Mouse (Mus musculus) stomach, embryonic 16.5 days (tissue): ENCODE measurements around the gene Itga9. TPM values are rescaled to one million over a fixed set of nuclear protein-coding genes. Genes with fewer than 3 reads are reported as not detected.
A peak's percentile ranks its signal among the peaks of the same experiment; 100 is the strongest.

Experiments used
- ATAC-seq: fragments of 200-750 bp; cut with Nextera tagmentation; 2 replicates; pipeline ENCODE4 v1.8.0; 2017; ENCODE audit warnings: moderate number of reproducible peaks, moderate TSS enrichment; ENCODE audit not compliant: insufficient read depth, low FRiP score
- H3K27ac ChIP-seq: fragments of 300-500 bp; sonication (generic); 2 replicates; pipeline ENCODE4 v1.5.1; 2014; ENCODE audit warnings: low read length
- H3K27me3 ChIP-seq: fragments of 300-500 bp; sonication (generic); 2 replicates; pipeline ENCODE4 v1.6.1; 2014; ENCODE audit warnings: low read length, control low read depth, mixed read lengths; ENCODE audit not compliant: control insufficient read depth, insufficient read depth
- H3K36me3 ChIP-seq: fragments of 300-500 bp; sonication (generic); 2 replicates; pipeline ENCODE4 v1.6.1; 2014; ENCODE audit warnings: low read length; ENCODE audit not compliant: control insufficient read depth, insufficient read depth
- H3K4me1 ChIP-seq: fragments of 300-500 bp; sonication (generic); 2 replicates; pipeline ENCODE4 v1.6.1; 2014; ENCODE audit warnings: low read length, control low read depth, mixed read lengths; ENCODE audit not compliant: control insufficient read depth, insufficient read depth
- H3K4me2 ChIP-seq: fragments of 300-500 bp; sonication (generic); 2 replicates; pipeline ENCODE4 v1.6.1; 2014; ENCODE audit warnings: low read depth, low read length, mixed read lengths
- H3K4me3 ChIP-seq: fragments of 300-500 bp; sonication (generic); replicated peaks from 2 replicates; pipeline ENCODE4 v1.5.1; 2014; ENCODE audit warnings: mild to moderate bottlenecking, low read length
- H3K9ac ChIP-seq: fragments of 300-500 bp; sonication (generic); 2 replicates; pipeline ENCODE4 v1.6.1; 2014; ENCODE audit warnings: low read length
- H3K9me3 ChIP-seq: fragments of 300-500 bp; sonication (generic); replicated peaks from 2 replicates; pipeline ENCODE4 v1.6.1; 2016; ENCODE audit warnings: low read length, control low read depth; ENCODE audit not compliant: control insufficient read depth
- WGBS: fragments of 180-500 bp; shearing (Covaris S2); extraction: QIAGEN DNeasy Blood & Tissue Kit; methylation state at CpG from one replicate; pipeline ENCODE4 v1.1.7; 2014; 5-methylcytosine and 5-hydroxymethylcytosine counted together
- polyA plus RNA-seq: library from polyadenylated mRNA; unstranded; fragments of >200 nt; fragmentation: Nextera tagmentation; extraction: Ambion mirVana; gene quantifications from 2 replicates; pipeline ENCODE4 v1.2.1, GENCODE M21; 2015

Itga9 gene
- polyA plus RNA-seq, 1 experiment from 2014 or later: 5.5 TPM

DNA sequence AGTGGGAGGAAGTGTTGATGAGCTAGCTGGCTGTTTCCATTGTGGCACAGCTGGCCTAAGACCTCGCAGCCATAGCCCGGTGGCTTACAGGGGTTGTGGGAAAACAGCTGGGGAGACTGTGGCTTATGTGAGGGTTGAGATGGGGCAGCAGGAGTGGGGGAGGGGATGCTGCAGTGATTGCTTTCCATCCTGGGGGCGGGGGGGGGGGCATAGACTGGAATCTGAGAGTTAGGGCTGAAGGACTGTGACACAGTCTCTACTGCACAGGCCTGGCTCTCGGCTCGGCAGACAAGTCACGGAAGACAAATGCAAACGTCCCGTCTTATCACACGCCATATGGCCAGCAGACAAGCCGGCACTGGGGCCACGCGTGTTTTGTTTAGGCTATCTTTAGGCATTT lies 94.4 kb downstream of the Itga9 start:
- Histone ChIP-seq H3K9ac (no peak overlapping the region; the same call in 1 of the 2 replicates), H3K4me1 (peaks cover 37% of the 10 kb centered on the region), H3K4me3 (no peak overlapping the region), H3K27me3 (no peaks in the 10 kb centered on the region), H3K27ac (peak overlapping the region; percentile 79), H3K36me3 (no peaks in the 10 kb centered on the region), H3K9me3 (no peaks in the 10 kb centered on the region), H3K4me2 (no peak overlapping the region)
- no peak for ATAC-seq
- 21% methylated on average over 12 of the region's 12 CpGs for WGBS

DNA sequence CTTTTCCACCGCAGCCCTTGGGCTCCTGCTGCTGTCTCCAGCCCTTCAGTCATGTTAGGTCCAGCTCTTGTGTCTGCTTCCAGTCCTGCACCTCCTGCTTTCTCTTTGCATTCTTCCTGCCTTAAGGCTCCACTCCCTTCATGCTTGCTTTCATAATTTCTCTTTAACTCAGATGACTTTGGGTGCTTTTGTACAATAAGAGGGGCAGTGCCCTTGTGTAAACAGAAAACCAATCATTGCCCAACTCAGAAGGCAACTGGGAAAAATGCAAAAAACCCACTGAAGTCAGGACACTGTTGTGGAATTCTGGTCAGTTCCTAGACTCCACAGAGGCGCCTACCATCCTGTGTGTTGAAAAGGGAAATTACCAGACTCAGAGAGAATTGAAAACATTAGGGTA lies 95.3 kb downstream of the Itga9 start:
- Histone ChIP-seq H3K27me3 (no peaks in the 10 kb centered on the region), H3K36me3 (no peaks in the 10 kb centered on the region), H3K4me3 (no peak overlapping the region), H3K27ac (peak overlapping the region; percentile 79; the same call in 1 of the 2 replicates), H3K4me1 (peaks cover 43% of the 10 kb centered on the region), H3K4me2 (no peak overlapping the region), H3K9ac (no peak overlapping the region), H3K9me3 (no peaks in the 10 kb centered on the region)
- no peak for ATAC-seq
- WGBS: 64% methylated on average over 2 of the region's 2 CpGs

DNA sequence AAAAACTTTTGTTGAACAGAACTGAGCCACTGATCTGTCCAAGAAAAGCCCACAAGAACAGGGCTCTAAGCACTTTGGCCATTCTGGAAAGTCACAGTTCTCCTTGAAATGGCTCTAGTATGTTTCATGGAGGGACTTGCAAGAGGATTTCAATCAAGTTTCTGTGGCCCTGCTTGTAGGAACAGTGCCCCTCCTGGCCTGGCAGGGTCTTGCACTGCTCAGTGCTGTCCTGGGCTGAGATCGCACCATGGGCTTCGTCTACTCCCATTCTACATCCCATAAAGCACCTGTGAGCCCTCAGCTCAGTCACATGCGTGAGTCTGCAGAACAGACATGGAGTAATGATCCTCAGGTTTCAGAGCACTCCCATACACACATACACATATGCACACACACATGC lies 96.7 kb downstream of the Itga9 start:
- 87% methylated on average over 3 of the region's 3 CpGs for WGBS
- Histone ChIP-seq H3K36me3 (no peaks in the 10 kb centered on the region), H3K27ac (no peak overlapping the region), H3K9ac (no peak overlapping the region), H3K4me1 (peaks cover 44% of the 10 kb centered on the region), H3K4me2 (no peak overlapping the region), H3K9me3 (no peaks in the 10 kb centered on the region), H3K27me3 (no peaks in the 10 kb centered on the region), H3K4me3 (no peak overlapping the region)
- no peak for ATAC-seq

DNA sequence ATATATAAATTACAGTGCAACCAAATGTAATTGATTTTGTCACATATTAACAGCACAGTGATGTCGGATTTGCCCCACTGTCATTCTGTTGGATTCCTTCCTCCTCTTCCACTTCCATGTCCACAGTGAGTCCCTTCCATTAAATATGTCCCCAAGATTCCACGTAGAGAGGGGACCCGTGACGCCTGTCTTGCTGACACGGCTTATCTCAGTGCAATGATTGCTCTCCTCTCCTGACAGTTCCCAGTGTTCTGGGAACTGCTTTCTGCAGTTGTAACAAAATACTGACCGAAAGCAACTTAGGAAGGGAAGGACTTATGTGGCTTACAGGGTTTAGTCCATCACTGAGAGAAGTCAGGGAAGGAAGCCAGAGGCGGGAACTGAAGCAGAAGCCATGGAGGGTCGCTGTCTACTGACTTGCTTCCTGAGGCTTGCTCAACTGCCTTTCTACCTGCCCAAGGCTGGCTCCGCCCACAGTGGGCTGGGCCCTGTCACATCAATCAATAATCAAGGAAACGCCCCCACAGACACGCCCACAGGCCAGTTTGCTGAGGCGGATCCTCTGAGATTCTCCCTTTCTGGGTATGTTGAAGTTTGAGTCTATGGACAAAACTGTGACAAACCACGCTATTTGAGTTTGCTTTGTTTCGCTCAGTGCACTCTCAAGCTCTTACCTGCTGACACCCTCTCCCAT lies 99.0 kb downstream of the Itga9 start:
- Histone ChIP-seq H3K4me2 (no peak overlapping the region), H3K27ac (peak overlapping the region; percentile 30; the same call in 1 of the 2 replicates)

DNA sequence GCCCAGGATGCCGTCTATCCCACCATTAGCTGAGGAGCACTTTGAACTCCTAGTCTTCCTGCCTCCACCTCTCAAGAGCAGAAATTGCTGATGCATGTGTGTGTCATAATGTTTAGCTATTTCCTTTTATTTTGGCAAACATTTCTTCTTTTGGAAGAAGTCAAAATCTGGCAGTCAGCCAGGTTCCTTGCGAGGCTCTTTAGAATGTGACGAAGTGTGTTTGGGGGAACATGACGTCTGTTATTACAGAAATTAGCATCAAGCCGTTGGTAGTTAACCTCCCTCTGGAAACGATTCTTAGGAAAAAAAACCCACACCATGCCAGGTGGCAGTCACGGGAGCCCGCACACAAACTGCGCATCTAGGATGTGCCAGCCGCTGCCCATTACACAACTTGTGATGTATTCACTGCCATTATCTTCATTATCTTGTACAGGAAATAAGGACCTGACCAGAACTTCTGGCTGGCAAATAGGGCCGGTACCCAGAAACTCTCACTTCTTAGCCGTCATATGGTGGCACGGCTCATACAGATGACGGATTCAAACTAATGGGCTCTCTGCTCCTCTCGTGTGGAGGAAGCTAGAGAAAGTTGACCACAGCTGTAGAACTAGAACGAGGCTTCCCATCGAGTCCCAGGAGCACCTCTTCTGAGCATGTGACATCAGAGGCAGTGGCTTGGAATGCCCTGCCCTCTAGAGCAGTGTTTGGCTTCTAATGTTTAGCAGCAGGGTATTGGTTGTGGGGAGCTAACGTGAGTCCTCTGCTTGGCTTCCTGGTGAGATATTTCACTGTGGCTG lies 99.9 kb downstream of the Itga9 start:
- ATAC-seq: no peak; the same call in 1 of the 2 replicates
- no peaks in the 10 kb centered on the region for H3K27me3 ChIP-seq
- no peak overlapping the region for H3K4me2 ChIP-seq
- H3K36me3 ChIP-seq: no peaks in the 10 kb centered on the region
- H3K9ac ChIP-seq: no peak overlapping the region
- peaks cover 21% of the 10 kb centered on the region for H3K4me1 ChIP-seq
- peak overlapping the region; percentile 30 for H3K27ac ChIP-seq
- H3K4me3 ChIP-seq: no peak overlapping the region
- no peaks in the 10 kb centered on the region for H3K9me3 ChIP-seq
- 39% methylated on average over 18 of the region's 18 CpGs for WGBS

More for the DNA sequence above, 99.0 kb downstream of the Itga9 start:
- no peaks in the 10 kb centered on the region for H3K9me3 ChIP-seq
- H3K4me1 ChIP-seq: peaks cover 30% of the 10 kb centered on the region
- WGBS: 33% methylated on average over 14 of the region's 14 CpGs
- peak; percentile 68; the same call in 1 of the 2 replicates for ATAC-seq
- no peak overlapping the region for H3K9ac ChIP-seq
- H3K4me3 ChIP-seq: no peak overlapping the region
- no peaks in the 10 kb centered on the region for H3K36me3 ChIP-seq
- no peaks in the 10 kb centered on the region for H3K27me3 ChIP-seq

DNA sequence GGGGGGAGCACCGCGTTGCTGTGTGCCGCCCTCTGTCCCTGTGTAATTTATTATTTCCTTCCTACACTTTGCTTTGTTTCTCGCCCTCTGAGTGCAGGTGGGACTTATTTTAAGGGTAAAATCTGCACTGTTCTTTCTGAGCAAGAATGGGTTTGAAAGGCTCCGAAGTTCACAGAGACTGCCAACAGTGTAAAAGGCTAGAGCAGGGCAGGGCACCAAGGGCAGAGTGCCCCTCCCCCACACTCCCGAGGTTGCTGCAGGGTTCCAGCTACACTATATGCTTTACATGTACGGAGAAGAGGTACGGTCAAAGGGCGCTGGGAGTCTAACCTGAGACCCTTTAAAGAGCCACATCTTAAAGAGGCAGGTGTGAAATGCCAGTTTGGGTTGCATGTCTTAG lies 104.1 kb downstream of the Itga9 start:
- ATAC-seq: no peak
- Histone ChIP-seq H3K27me3 (no peaks in the 10 kb centered on the region), H3K9me3 (no peaks in the 10 kb centered on the region), H3K4me3 (no peak overlapping the region), H3K4me1 (peaks cover 21% of the 10 kb centered on the region), H3K9ac (no peak overlapping the region), H3K4me2 (no peak overlapping the region), H3K36me3 (no peaks in the 10 kb centered on the region), H3K27ac (no peak overlapping the region)
- 57% methylated on average over 9 of the region's 9 CpGs for WGBS

DNA sequence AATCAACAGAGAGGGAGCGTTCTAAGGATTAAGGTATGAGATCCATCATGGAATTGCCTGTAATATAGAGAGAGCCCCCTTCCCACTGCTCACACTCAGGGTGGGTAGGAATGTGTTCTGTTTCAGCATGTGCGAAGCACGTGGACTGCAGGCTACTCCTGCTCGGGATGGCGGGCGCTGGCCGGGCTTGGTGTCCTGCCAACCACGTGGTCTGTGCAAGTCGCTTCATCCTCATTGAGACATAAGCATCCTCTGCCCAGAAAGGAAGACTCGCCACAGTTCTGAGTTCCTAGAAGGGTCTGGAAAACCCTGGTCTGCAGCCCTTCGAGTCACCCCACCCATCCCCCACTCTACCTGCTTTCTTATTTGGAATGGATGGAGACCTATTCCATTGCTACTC lies 105.3 kb downstream of the Itga9 start:
- no peak overlapping the region for H3K9ac ChIP-seq
- no peak for ATAC-seq
- no peaks in the 10 kb centered on the region for H3K9me3 ChIP-seq
- peaks cover 13% of the 10 kb centered on the region for H3K4me1 ChIP-seq
- H3K27ac ChIP-seq: no peak overlapping the region
- WGBS: 86% methylated on average over 11 of the region's 11 CpGs
- H3K4me2 ChIP-seq: no peak overlapping the region
- H3K36me3 ChIP-seq: no peaks in the 10 kb centered on the region
- no peak overlapping the region for H3K4me3 ChIP-seq
- no peaks in the 10 kb centered on the region for H3K27me3 ChIP-seq

DNA sequence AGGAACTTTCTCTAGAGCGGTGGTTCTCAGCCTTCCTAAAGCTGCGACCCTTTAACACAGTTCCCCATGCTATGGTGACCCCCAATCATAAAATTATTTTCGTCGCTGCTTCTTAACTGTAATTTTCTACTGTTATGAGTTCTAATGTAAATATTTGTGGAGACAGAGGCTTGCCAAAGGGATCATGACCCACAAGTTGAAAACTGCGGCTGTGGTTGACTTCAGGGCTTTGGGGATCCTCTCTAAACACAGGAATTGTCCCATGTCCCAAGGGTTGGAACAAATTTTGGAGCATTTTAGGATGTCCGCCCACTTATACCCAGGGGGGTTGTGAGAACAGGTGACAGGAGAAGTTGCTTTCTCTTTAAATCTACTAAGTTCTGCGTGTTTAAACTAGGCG lies 107.0 kb downstream of the Itga9 start:
- Histone ChIP-seq H3K36me3 (no peaks in the 10 kb centered on the region), H3K9me3 (no peaks in the 10 kb centered on the region), H3K4me2 (no peak overlapping the region), H3K27me3 (no peaks in the 10 kb centered on the region), H3K9ac (no peak overlapping the region), H3K4me3 (no peak overlapping the region), H3K27ac (peak overlapping the region; percentile 31; the same call in 1 of the 2 replicates), H3K4me1 (peaks cover 21% of the 10 kb centered on the region)
- 63% methylated on average over 8 of the region's 8 CpGs for WGBS
- ATAC-seq: no peak

DNA sequence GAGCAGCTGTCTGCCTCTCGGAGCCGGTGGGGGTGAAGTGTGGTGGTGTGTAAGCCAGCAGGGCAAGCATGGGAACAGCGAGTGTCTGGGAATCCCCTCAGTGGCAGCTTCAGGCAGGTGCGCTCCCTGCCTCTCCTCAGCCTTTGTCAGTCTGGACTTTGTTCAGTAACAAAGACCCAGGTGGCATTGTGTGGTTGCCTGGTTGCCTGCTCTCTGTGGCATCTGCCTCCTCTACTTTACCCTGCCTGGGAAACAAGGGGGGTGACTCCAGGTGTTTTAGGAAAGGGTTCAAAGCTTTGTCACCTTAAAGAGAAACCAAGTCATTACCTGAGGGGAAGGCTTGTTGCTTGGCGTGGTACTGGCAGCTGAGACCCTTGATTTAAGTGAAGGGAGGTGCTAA lies 108.0 kb downstream of the Itga9 start:
- H3K27me3 ChIP-seq: no peaks in the 10 kb centered on the region
- 83% methylated on average over 5 of the region's 5 CpGs for WGBS
- H3K4me2 ChIP-seq: no peak overlapping the region
- H3K9me3 ChIP-seq: no peaks in the 10 kb centered on the region
- no peaks in the 10 kb centered on the region for H3K36me3 ChIP-seq
- no peak overlapping the region for H3K9ac ChIP-seq
- H3K4me3 ChIP-seq: no peak overlapping the region
- peaks cover 21% of the 10 kb centered on the region for H3K4me1 ChIP-seq
- no peak for ATAC-seq
- no peak overlapping the region for H3K27ac ChIP-seq
